Mouse (Mus musculus) kidney, adult 8-10 months (tissue): ENCODE results near the gene Sohlh1.
"Not testable (repeated sequence)": the region's sequence is repeated elsewhere in the genome, so short reads cannot be mapped to it uniquely, and the experiment has no call there.

Source experiments
- DNase-seq, 2 experiments: peaks; one replicate each; pipeline ENCODE4 v3.0.0; 2022

Gene Sohlh1

GRCm38 (mm10) chr2:25836291-25836690, 10.8 kb downstream of the Sohlh1 start:
- DNase-seq: peak; percentile 32 to 83

GRCm38 (mm10) chr2:25830786-25831185, 16.3 kb downstream of the Sohlh1 start:
- DNase-seq: no peak

- DNase-seq: no peak
Observed at GRCm38 (mm10) chr2:25828344-25828947, 18.6 kb downstream of the Sohlh1 start.

GRCm38 (mm10) chr2:25824751-25825150, 22.3 kb downstream of the Sohlh1 start:
- no peak for DNase-seq

- no peak for DNase-seq
Observed at GRCm38 (mm10) chr2:25822806-25823205, 24.2 kb downstream of the Sohlh1 start, which contains the start of gene Lcn9. Lcn9 (plus strand) TSS chr2:25823153.

- not testable (repeated sequence) for DNase-seq
Observed at GRCm38 (mm10) chr2:25815748-25816147, 31.3 kb downstream of the Sohlh1 start, which contains the start of gene Glt6d1. Glt6d1 (minus strand) TSS chr2:25815848.

GRCm38 (mm10) chr2:25813364-25813763, 33.7 kb downstream of the Sohlh1 start:
- no peak for DNase-seq

- peak in 1 of 2 experiments; percentile 14 for DNase-seq
Observed at GRCm38 (mm10) chr2:25811711-25812110, 35.3 kb downstream of the Sohlh1 start.

- DNase-seq: no peak
Observed at GRCm38 (mm10) chr2:25798065-25798464, 49.0 kb downstream of the Sohlh1 start.

GRCm38 (mm10) chr2:25797635-25798034, 49.4 kb downstream of the Sohlh1 start:
- no peak for DNase-seq
